Mouse (Mus musculus) bone marrow, adult 2 months (tissue): ENCODE data around the gene Entpd8. TPM values are rescaled to one million over a fixed set of nuclear protein-coding genes. Genes with fewer than 3 reads are reported as not detected.

ENCODE experiments used
- H3K27ac ChIP-seq: fragments of 200-500 bp; 2 replicates; pipeline ENCODE4 v1.5.1; 2012; ENCODE audit warnings: low read depth, mild to moderate bottlenecking, control low read depth, inconsistent platforms, low read length; ENCODE audit not compliant: control insufficient read depth, poor library complexity, insufficient read depth
- H3K4me1 ChIP-seq: fragments of 200-500 bp; 2 replicates; pipeline ENCODE4 v1.6.1; 2011; ENCODE audit warnings: low read length; ENCODE audit not compliant: control insufficient read depth, insufficient read depth
- H3K4me3 ChIP-seq: fragments of 200-500 bp; replicated peaks from 2 replicates; pipeline ENCODE3; 2011; ENCODE audit warnings: mild to moderate bottlenecking, low read depth, low read length, control low read depth; ENCODE audit not compliant: control insufficient read depth
- CTCF ChIP-seq: fragments of 200-500 bp; IDR thresholded peaks from 2 replicates; pipeline ENCODE4 v1.5.1; 2011; ENCODE audit warnings: low read length, control low read depth; ENCODE audit not compliant: control insufficient read depth, insufficient read depth
- POLR2A ChIP-seq: fragments of 200-500 bp; IDR thresholded peaks from 2 replicates; pipeline ENCODE4 v1.6.1; 2011; ENCODE audit warnings: low read depth, mild to moderate bottlenecking, control low read depth, low read length, borderline replicate concordance; ENCODE audit not compliant: control insufficient read depth
- WGBS: fragments of 180-500 bp; shearing (Covaris S2); methylation state at CpG from one replicate; pipeline ENCODE4 v1.1.7; 2018; 5-methylcytosine and 5-hydroxymethylcytosine counted together
- polyA plus RNA-seq: library from polyadenylated mRNA; stranded (reverse); fragments of >200 nt; gene quantifications from 2 replicates; pipeline ENCODE4 v1.2.4, GENCODE M21; 2011; ENCODE audit warnings: low replicate concordance; ENCODE audit not compliant: missing spikeins, insufficient read depth, insufficient read length

The Entpd8 gene
- polyA plus RNA-seq, 1 experiment = not detected

- Histone ChIP-seq H3K4me1 (no peaks in the 10 kb centered on the region), H3K4me3 (no peak overlapping the region), H3K27ac (no peak overlapping the region)
- no peak for TF ChIP-seq POLR2A
- no peak for TF ChIP-seq CTCF
- WGBS = 90% methylated on average over 21 of the region's 21 CpGs
Observed at GRCm38 (mm10) chr2:25055409-25056155, 24.5 kb upstream of the Entpd8 start.

- TF ChIP-seq CTCF (no peak), POLR2A (no peak)
- Histone ChIP-seq H3K27ac (no peak overlapping the region), H3K4me1 (no peaks in the 10 kb centered on the region), H3K4me3 (no peak overlapping the region)
- 82% methylated on average over 7 of the region's 7 CpGs for WGBS
Observed at GRCm38 (mm10) chr2:25058926-25059325, 21.2 kb upstream of the Entpd8 start.

- no peaks in the 10 kb centered on the region for H3K4me1 ChIP-seq
- WGBS = 91% methylated on average over 5 of the region's 5 CpGs
- TF ChIP-seq CTCF = no peak
- no peak for TF ChIP-seq POLR2A
- H3K27ac ChIP-seq = no peak overlapping the region
- no peak overlapping the region for H3K4me3 ChIP-seq
Observed at GRCm38 (mm10) chr2:25063523-25063922, 16.6 kb upstream of the Entpd8 start.

- TF ChIP-seq POLR2A (no peak), CTCF (no peak)
- Histone ChIP-seq H3K27ac (no peak overlapping the region), H3K4me1 (no peaks in the 10 kb centered on the region), H3K4me3 (no peak overlapping the region)
- 62% methylated on average over 1 of the region's 1 CpGs for WGBS
Observed at GRCm38 (mm10) chr2:25064285-25064684, 15.8 kb upstream of the Entpd8 start.

- no peaks in the 10 kb centered on the region for H3K4me1 ChIP-seq
- TF ChIP-seq CTCF = no peak
- no peak for TF ChIP-seq POLR2A
- H3K27ac ChIP-seq = no peak overlapping the region
- H3K4me3 ChIP-seq = no peak overlapping the region
Observed at GRCm38 (mm10) chr2:25065537-25065936, 14.6 kb upstream of the Entpd8 start.

- Histone ChIP-seq H3K4me3 (no peak overlapping the region), H3K27ac (no peak overlapping the region), H3K4me1 (no peaks in the 10 kb centered on the region)
- TF ChIP-seq POLR2A (no peak), CTCF (no peak)
- 73% methylated on average over 4 of the region's 4 CpGs for WGBS
Observed at GRCm38 (mm10) chr2:25066552-25066951, 13.6 kb upstream of the Entpd8 start.

- H3K4me1 ChIP-seq = no peaks in the 10 kb centered on the region
- 69% methylated on average over 4 of the region's 4 CpGs for WGBS
- H3K4me3 ChIP-seq = no peak overlapping the region
- no peak for TF ChIP-seq POLR2A
- no peak for TF ChIP-seq CTCF
- H3K27ac ChIP-seq = no peak overlapping the region
Observed at GRCm38 (mm10) chr2:25069537-25069936, 10.6 kb upstream of the Entpd8 start.

- Histone ChIP-seq H3K27ac (no peak overlapping the region), H3K4me1 (no peaks in the 10 kb centered on the region), H3K4me3 (no peak overlapping the region)
- TF ChIP-seq POLR2A (no peak), CTCF (no peak)
- WGBS = 72% methylated on average over 4 of the region's 4 CpGs
Observed at GRCm38 (mm10) chr2:25072398-25072797, 7.7 kb upstream of the Entpd8 start.

GRCm38 (mm10) chr2:25075506-25075905 lies 4.6 kb upstream of the Entpd8 start:
- H3K4me3 ChIP-seq = no peak overlapping the region
- TF ChIP-seq CTCF = no peak
- TF ChIP-seq POLR2A = no peak
- WGBS = 77% methylated on average over 4 of the region's 4 CpGs
- no peak overlapping the region for H3K27ac ChIP-seq
- no peaks in the 10 kb centered on the region for H3K4me1 ChIP-seq
